Mouse (Mus musculus) forebrain, embryonic 11.5 days (tissue): ENCODE data around the gene 4931422A03Rik. TPM values are rescaled to one million over a fixed set of nuclear protein-coding genes. Genes with fewer than 3 reads are reported as not detected.

ENCODE experiments used
- ATAC-seq: fragments of 200-750 bp; cut with Nextera tagmentation; replicated peaks from 2 replicates; pipeline ENCODE4 v1.8.0; 2017; ENCODE audit warnings: moderate TSS enrichment; ENCODE audit not compliant: low FRiP score
- DNase-seq: peaks from one replicate; pipeline ENCODE4 v3.0.0-alpha.2; 2017; ENCODE audit warnings: low spot score
- H3K27ac ChIP-seq: fragments of 300-500 bp; sonication (generic); 2 replicates; pipeline ENCODE4 v1.5.1; 2014; ENCODE audit warnings: low read depth, low read length
- H3K27me3 ChIP-seq: fragments of 300-500 bp; sonication (generic); 2 replicates; pipeline ENCODE4 v1.6.1; 2014; ENCODE audit warnings: mild to moderate bottlenecking, low read length, mixed read lengths; ENCODE audit not compliant: control insufficient read depth, insufficient read depth
- H3K36me3 ChIP-seq: fragments of 300-500 bp; sonication (generic); 2 replicates; pipeline ENCODE4 v1.6.1; 2014; ENCODE audit warnings: mild to moderate bottlenecking, low read length, moderate library complexity, mixed read lengths; ENCODE audit not compliant: control insufficient read depth, insufficient read depth
- H3K4me1 ChIP-seq: fragments of 300-500 bp; sonication (generic); replicated peaks from 2 replicates; pipeline ENCODE4 v1.6.1; 2014; ENCODE audit warnings: low read length, mixed read lengths; ENCODE audit not compliant: control insufficient read depth, insufficient read depth
- H3K4me2 ChIP-seq: fragments of 300-500 bp; sonication (generic); 2 replicates; pipeline ENCODE4 v1.6.1; 2014; ENCODE audit warnings: low read depth, mild to moderate bottlenecking, low read length, moderate library complexity, mixed read lengths; ENCODE audit not compliant: severe bottlenecking
- H3K4me3 ChIP-seq: fragments of 300-500 bp; sonication (generic); 2 replicates; pipeline ENCODE4 v1.5.1; 2014; ENCODE audit warnings: low read depth, low read length
- H3K9ac ChIP-seq: fragments of 300-500 bp; sonication (generic); 2 replicates; pipeline ENCODE4 v1.6.1; 2014; ENCODE audit warnings: low read length
- H3K9me3 ChIP-seq: fragments of 300-500 bp; sonication (generic); 2 replicates; pipeline ENCODE4 v1.6.1; 2016; ENCODE audit warnings: low read length, mixed read lengths; ENCODE audit not compliant: control insufficient read depth
- WGBS: fragments of 180-500 bp; shearing (Covaris S2); extraction: QIAGEN DNeasy Blood & Tissue Kit; methylation state at CpG from one replicate; pipeline ENCODE4 v1.1.7; 2014; 5-methylcytosine and 5-hydroxymethylcytosine counted together
- polyA plus RNA-seq: library from polyadenylated mRNA; unstranded; fragments of >200 nt; fragmentation: Nextera tagmentation; extraction: Ambion mirVana; gene quantifications from 2 replicates; pipeline ENCODE4 v1.2.1, GENCODE M21; 2014

The 4931422A03Rik gene
- polyA plus RNA-seq, 1 experiment from 2014 or later = 2.1 TPM

GRCm38 (mm10) chr2:103959066-103959465 is 69.1 kb downstream of the 4931422A03Rik start:
- 92% methylated on average over 5 of the region's 5 CpGs for WGBS
- Histone ChIP-seq H3K4me3 (no peak overlapping the region), H3K9ac (no peak overlapping the region), H3K4me1 (no peaks in the 10 kb centered on the region), H3K36me3 (no peaks in the 10 kb centered on the region), H3K4me2 (no peak overlapping the region), H3K27ac (no peak overlapping the region), H3K9me3 (no peaks in the 10 kb centered on the region), H3K27me3 (no peaks in the 10 kb centered on the region)
- ATAC-seq = no peak
- no peak for DNase-seq

- H3K27me3 ChIP-seq = no peaks in the 10 kb centered on the region
- H3K36me3 ChIP-seq = no peaks in the 10 kb centered on the region
- no peaks in the 10 kb centered on the region for H3K9me3 ChIP-seq
- no peaks in the 10 kb centered on the region for H3K4me1 ChIP-seq
- DNase-seq (no peak), ATAC-seq (no peak)
- no peak overlapping the region for H3K27ac ChIP-seq
- WGBS = 84% methylated on average over 3 of the region's 3 CpGs
- no peak overlapping the region for H3K4me2 ChIP-seq
- no peak overlapping the region for H3K9ac ChIP-seq
- no peak overlapping the region for H3K4me3 ChIP-seq
Measured at GRCm38 (mm10) chr2:103958634-103959033, 69.5 kb downstream of the 4931422A03Rik start.

GRCm38 (mm10) chr2:103957649-103958546 is 70.3 kb downstream of the 4931422A03Rik start, which contains the start of gene Lmo2:
TSS of gene Lmo2 (plus strand) at chr2:103957986.
- WGBS = 78% methylated on average over 10 of the region's 10 CpGs
- Histone ChIP-seq H3K9me3 (no peaks in the 10 kb centered on the region), H3K9ac (no peak within 1 kb of the TSS), H3K36me3 (no peaks in the 10 kb centered on the region), H3K27me3 (no peaks in the 10 kb centered on the region), H3K27ac (no peak within 1 kb of the TSS), H3K4me3 (no peak within 1 kb of the TSS), H3K4me2 (no peak within 1 kb of the TSS), H3K4me1 (no peaks in the 10 kb centered on the region)
- no peak for DNase-seq
- no peak for ATAC-seq

- Histone ChIP-seq H3K4me1 (no peaks in the 10 kb centered on the region), H3K9ac (no peak overlapping the region), H3K27ac (no peak overlapping the region), H3K9me3 (no peaks in the 10 kb centered on the region), H3K4me2 (no peak overlapping the region), H3K36me3 (no peaks in the 10 kb centered on the region), H3K27me3 (no peaks in the 10 kb centered on the region), H3K4me3 (no peak overlapping the region)
- DNase-seq = no peak
- WGBS = 85% methylated on average over 6 of the region's 6 CpGs
- no peak for ATAC-seq
Measured at GRCm38 (mm10) chr2:103956867-103957266, 71.3 kb downstream of the 4931422A03Rik start.

- Histone ChIP-seq H3K4me2 (no peak overlapping the region), H3K27ac (no peak overlapping the region), H3K4me3 (no peak overlapping the region)
Measured at GRCm38 (mm10) chr2:103955714-103956113, 72.4 kb downstream of the 4931422A03Rik start.

GRCm38 (mm10) chr2:103953050-103953835 is 74.9 kb downstream of the 4931422A03Rik start:
- Histone ChIP-seq H3K9ac (no peak overlapping the region), H3K4me3 (no peak overlapping the region), H3K36me3 (no peaks in the 10 kb centered on the region), H3K4me1 (no peaks in the 10 kb centered on the region), H3K9me3 (no peaks in the 10 kb centered on the region), H3K27me3 (no peaks in the 10 kb centered on the region), H3K4me2 (no peak overlapping the region), H3K27ac (no peak overlapping the region)
- ATAC-seq (no peak), DNase-seq (no peak)
- WGBS = 92% methylated on average over 6 of the region's 6 CpGs

More at GRCm38 (mm10) chr2:103955714-103956113, 72.4 kb downstream of the 4931422A03Rik start:
- Histone ChIP-seq H3K36me3 (no peaks in the 10 kb centered on the region), H3K9ac (no peak overlapping the region), H3K9me3 (no peaks in the 10 kb centered on the region), H3K4me1 (no peaks in the 10 kb centered on the region), H3K27me3 (no peaks in the 10 kb centered on the region)
- DNase-seq (no peak), ATAC-seq (no peak)
- 81% methylated on average over 3 of the region's 3 CpGs for WGBS

- Histone ChIP-seq H3K36me3 (no peaks in the 10 kb centered on the region), H3K27me3 (no peaks in the 10 kb centered on the region), H3K27ac (no peak overlapping the region), H3K9me3 (no peaks in the 10 kb centered on the region), H3K4me2 (no peak overlapping the region), H3K4me1 (no peaks in the 10 kb centered on the region), H3K4me3 (no peak overlapping the region), H3K9ac (no peak overlapping the region)
- 67% methylated on average over 8 of the region's 8 CpGs for WGBS
- DNase-seq (no peak), ATAC-seq (no peak)
Measured at GRCm38 (mm10) chr2:103947982-103948655, 80.0 kb downstream of the 4931422A03Rik start.

GRCm38 (mm10) chr2:103946892-103947291 is 81.3 kb downstream of the 4931422A03Rik start:
- Histone ChIP-seq H3K9ac (no peak overlapping the region), H3K4me3 (no peak overlapping the region), H3K27me3 (no peaks in the 10 kb centered on the region), H3K27ac (no peak overlapping the region), H3K36me3 (no peaks in the 10 kb centered on the region), H3K4me2 (no peak overlapping the region), H3K4me1 (no peaks in the 10 kb centered on the region), H3K9me3 (no peaks in the 10 kb centered on the region)
- 88% methylated on average over 8 of the region's 8 CpGs for WGBS
- no peak for DNase-seq
- ATAC-seq = no peak
